Mouse (Mus musculus) intestine, postnatal 0 days (tissue): Measurements from ENCODE around the gene Dgcr2. TPM values are rescaled to one million over a fixed set of nuclear protein-coding genes. Genes with fewer than 3 reads are reported as not detected.
A peak's percentile ranks its signal among the peaks of the same experiment; 100 is the strongest.

Experiments
- ATAC-seq: fragments of 200-750 bp; cut with Nextera tagmentation; 2 replicates; pipeline ENCODE4 v1.8.0; 2017; ENCODE audit warnings: mild to moderate bottlenecking, moderate TSS enrichment, moderate library complexity
- H3K27ac ChIP-seq: fragments of 300-500 bp; sonication (generic); 2 replicates; pipeline ENCODE4 v1.5.1; 2014; ENCODE audit warnings: mild to moderate bottlenecking, low read depth, low read length, moderate library complexity
- H3K27me3 ChIP-seq: fragments of 300-500 bp; sonication (generic); replicated peaks from 2 replicates; pipeline ENCODE4 v1.6.1; 2014; ENCODE audit warnings: low read length, mixed read lengths; ENCODE audit not compliant: control insufficient read depth, insufficient read depth
- H3K36me3 ChIP-seq: fragments of 300-500 bp; sonication (generic); 2 replicates; pipeline ENCODE4 v1.6.1; 2014; ENCODE audit warnings: mild to moderate bottlenecking, moderate library complexity; ENCODE audit not compliant: control insufficient read depth, insufficient read depth
- H3K4me1 ChIP-seq: fragments of 300-500 bp; sonication (generic); replicated peaks from 2 replicates; pipeline ENCODE4 v1.6.1; 2014; ENCODE audit warnings: antibody characterized with exemption, low read length, mixed read lengths; ENCODE audit not compliant: control insufficient read depth, insufficient read depth
- H3K4me2 ChIP-seq: fragments of 300-500 bp; sonication (generic); replicated peaks from 2 replicates; pipeline ENCODE4 v1.6.1; 2014; ENCODE audit warnings: low read depth, mild to moderate bottlenecking, moderate library complexity
- H3K4me3 ChIP-seq: fragments of 300-500 bp; sonication (generic); 2 replicates; pipeline ENCODE4 v1.5.1; 2014; ENCODE audit warnings: low read depth, low read length
- H3K9ac ChIP-seq: fragments of 300-500 bp; sonication (generic); 2 replicates; pipeline ENCODE4 v1.6.1; 2014; ENCODE audit warnings: mild to moderate bottlenecking, low read depth, low read length
- H3K9me3 ChIP-seq: fragments of 300-500 bp; sonication (generic); 2 replicates; pipeline ENCODE4 v1.6.1; 2016; ENCODE audit warnings: mixed run types; ENCODE audit not compliant: control insufficient read depth
- CTCF ChIP-seq: sonication (generic); IDR thresholded peaks from 2 replicates; pipeline ENCODE4 v1.5.1; 2016; ENCODE audit warnings: low read depth, mild to moderate bottlenecking, control low read depth, antibody characterized with exemption, moderate library complexity
- WGBS: fragments of 180-500 bp; shearing (Covaris S2); extraction: QIAGEN DNeasy Blood & Tissue Kit; methylation state at CpG from one replicate; pipeline ENCODE4 v1.1.7; 2014; 5-methylcytosine and 5-hydroxymethylcytosine counted together
- polyA plus RNA-seq: library from polyadenylated mRNA; unstranded; fragments of >200 nt; fragmentation: Nextera tagmentation; extraction: Ambion mirVana; gene quantifications from 2 replicates; pipeline ENCODE4 v1.2.1, GENCODE M21; 2015

Gene Dgcr2
- polyA plus RNA-seq, 1 experiment from 2014 or later: 35.3 TPM

DNA sequence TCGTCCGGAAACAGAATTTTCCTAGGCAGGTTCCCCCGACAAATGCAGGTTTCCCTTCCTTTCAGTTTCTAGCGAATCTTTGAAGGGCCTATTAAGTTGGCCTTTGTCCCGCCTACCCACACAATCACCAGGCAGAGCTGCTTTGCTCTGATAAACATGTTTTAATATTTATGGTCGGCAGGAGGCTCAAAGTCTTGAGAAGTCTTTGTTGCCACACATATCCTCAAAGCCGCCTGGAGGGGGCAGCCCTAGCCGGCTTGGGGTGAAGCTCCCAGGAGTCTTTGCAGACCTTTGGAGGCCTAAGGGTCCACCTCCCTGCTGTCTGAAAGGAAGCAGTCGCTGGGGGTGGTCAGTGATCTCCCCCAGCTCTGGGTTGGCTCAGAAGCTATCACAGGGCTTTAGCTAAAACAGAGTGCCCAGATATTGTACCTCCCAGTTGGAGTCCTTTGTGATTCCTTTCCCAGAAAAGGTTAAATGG is 30.3 kb upstream of the Dgcr2 start:
- Histone ChIP-seq H3K27me3 (peaks cover 3% of the 10 kb centered on the region; the same call in 1 of the 2 replicates), H3K4me1 (0 out of 2 replicates have a peak, but pooled peaks cover 4% of the 10 kb centered on the region), H3K9ac (peak overlapping the region; percentile 76), H3K4me3 (peak overlapping the region; percentile 86), H3K4me2 (peak overlapping the region; percentile 97), H3K9me3 (no peaks in the 10 kb centered on the region), H3K27ac (peak overlapping the region; percentile 98), H3K36me3 (peaks cover 17% of the 10 kb centered on the region; the same call in 1 of the 2 replicates)
- peak; percentile 83 for TF ChIP-seq CTCF
- WGBS: under 1% methylated on average over 9 of the region's 9 CpGs
- peak; percentile 82 for ATAC-seq

DNA sequence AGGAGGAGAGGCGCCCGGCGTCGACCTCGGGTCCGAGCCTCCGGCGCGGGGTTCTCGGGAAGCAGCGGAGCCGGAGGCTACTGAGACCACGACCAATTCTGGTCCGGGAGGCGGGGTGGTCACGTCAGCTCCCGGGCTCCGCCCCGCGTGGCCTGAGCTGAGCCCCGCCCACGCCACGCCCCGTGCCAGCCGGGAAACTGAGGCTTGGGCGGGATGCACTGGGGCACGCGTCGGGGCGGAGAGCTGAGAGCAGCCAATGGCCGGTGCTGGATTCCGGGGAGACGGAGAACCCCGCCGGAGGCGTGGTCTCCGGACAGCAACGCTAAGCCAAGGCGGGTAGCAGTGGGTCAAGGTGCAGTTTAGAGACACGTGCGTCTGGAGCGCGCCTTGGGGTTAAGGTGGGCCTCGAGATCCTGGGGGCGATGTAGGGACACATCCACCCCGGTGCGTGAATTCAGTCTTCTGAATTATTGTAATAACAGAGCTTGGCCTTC is 29.8 kb upstream of the Dgcr2 start, which contains the start of gene Slc25a1:
TSS of gene Slc25a1 (minus strand) at position 133 of the 494 bp plus-strand sequence.
- peak; percentile 86 for ATAC-seq

DNA sequence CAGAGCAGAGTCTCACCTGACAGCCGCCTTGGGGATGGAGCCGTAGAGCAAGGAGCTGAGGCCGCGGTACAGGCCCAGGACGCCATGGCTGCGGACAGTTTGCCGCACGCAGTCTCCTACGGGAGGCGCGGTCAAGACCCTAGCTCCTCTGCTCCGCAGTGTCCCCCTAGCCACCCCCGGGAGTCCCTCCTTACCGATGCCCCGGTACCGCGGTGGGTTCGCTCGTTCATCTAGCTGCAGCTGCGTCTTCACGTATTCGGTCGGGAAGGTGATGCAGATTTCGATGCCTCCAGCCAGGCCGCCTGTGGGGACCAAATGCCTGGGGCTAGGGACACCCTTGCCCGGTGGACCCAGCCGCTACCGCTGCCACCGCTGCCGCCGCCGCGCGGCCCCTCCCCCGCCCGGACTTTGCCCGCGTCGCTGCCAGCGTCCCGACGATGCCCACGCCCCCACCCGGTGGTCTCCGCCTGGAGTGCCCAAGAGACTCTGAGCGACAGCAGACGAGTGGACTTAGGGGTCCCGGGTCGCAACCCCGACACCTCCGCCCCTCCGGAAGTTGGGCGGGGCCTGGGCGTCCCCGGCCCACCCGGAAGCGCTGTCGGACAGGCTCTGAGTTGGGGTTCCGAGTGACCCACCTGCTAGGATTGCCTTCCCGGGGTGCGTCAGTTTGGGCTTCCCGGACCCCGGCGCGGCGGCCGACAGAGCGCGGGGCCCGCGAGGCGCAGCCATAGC is 29.2 kb upstream of the Dgcr2 start:
- H3K4me1 ChIP-seq: 0 out of 2 replicates have a peak, but pooled peaks cover 4% of the 10 kb centered on the region
- peak overlapping the region; percentile 97 for H3K4me2 ChIP-seq
- peaks cover 3% of the 10 kb centered on the region; the same call in 1 of the 2 replicates for H3K27me3 ChIP-seq
- ATAC-seq: peak; percentile 12
- H3K9ac ChIP-seq: peak overlapping the region; percentile 76
- whole genome bisulfite sequencing: under 1% methylated on average over 72 of the region's 72 CpGs
- no peaks in the 10 kb centered on the region for H3K9me3 ChIP-seq
- no peak for TF ChIP-seq CTCF
- peak overlapping the region; percentile 86 for H3K4me3 ChIP-seq
- H3K27ac ChIP-seq: peak overlapping the region; percentile 98
- peaks cover 17% of the 10 kb centered on the region; the same call in 1 of the 2 replicates for H3K36me3 ChIP-seq

More for the DNA sequence above, 29.8 kb upstream of the Dgcr2 start, which contains the start of gene Slc25a1:
- 0 out of 2 replicates have a peak, but pooled peaks cover 4% of the 10 kb centered on the region for H3K4me1 ChIP-seq
- peak within 1 kb of the TSS; percentile 76 for H3K9ac ChIP-seq
- no peak for TF ChIP-seq CTCF
- H3K4me3 ChIP-seq: peak within 1 kb of the TSS; percentile 86
- H3K27me3 ChIP-seq: peaks cover 3% of the 10 kb centered on the region; the same call in 1 of the 2 replicates
- H3K27ac ChIP-seq: peak within 1 kb of the TSS; percentile 98
- no peaks in the 10 kb centered on the region for H3K9me3 ChIP-seq
- WGBS: under 1% methylated on average over 47 of the region's 47 CpGs
- H3K4me2 ChIP-seq: peak within 1 kb of the TSS; percentile 97
- H3K36me3 ChIP-seq: peaks cover 17% of the 10 kb centered on the region; the same call in 1 of the 2 replicates

DNA sequence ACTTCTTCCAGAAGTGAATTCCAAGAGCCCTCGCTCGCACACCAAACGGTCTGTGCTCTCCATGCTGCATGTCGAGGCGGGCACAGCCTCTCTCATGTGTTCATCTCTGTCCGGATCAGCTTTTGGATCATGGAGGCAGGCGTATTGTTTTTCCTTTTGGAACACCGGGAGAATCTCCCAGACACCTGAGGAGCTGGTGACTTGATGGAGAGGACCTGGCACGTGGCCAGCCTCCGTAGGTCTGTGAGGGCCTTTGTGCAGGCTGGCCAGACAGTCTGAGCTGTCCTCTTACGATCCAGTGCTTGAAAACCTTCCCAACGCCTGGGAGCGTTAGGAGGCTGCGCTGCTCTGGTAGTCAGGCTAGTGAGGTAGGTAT is 23.8 kb upstream of the Dgcr2 start:
- H3K9me3 ChIP-seq: no peaks in the 10 kb centered on the region
- WGBS: under 1% methylated on average over 14 of the region's 14 CpGs
- peaks cover 12% of the 10 kb centered on the region for H3K27me3 ChIP-seq
- peak; percentile 13 for ATAC-seq
- peaks cover 17% of the 10 kb centered on the region; the same call in 1 of the 2 replicates for H3K36me3 ChIP-seq
- H3K4me1 ChIP-seq: peaks cover 11% of the 10 kb centered on the region
- peak overlapping the region; percentile 74 for H3K9ac ChIP-seq
- H3K4me3 ChIP-seq: peak overlapping the region; percentile 63
- H3K4me2 ChIP-seq: peak overlapping the region; percentile 75
- peak overlapping the region; percentile 80 for H3K27ac ChIP-seq
- TF ChIP-seq CTCF: no peak

DNA sequence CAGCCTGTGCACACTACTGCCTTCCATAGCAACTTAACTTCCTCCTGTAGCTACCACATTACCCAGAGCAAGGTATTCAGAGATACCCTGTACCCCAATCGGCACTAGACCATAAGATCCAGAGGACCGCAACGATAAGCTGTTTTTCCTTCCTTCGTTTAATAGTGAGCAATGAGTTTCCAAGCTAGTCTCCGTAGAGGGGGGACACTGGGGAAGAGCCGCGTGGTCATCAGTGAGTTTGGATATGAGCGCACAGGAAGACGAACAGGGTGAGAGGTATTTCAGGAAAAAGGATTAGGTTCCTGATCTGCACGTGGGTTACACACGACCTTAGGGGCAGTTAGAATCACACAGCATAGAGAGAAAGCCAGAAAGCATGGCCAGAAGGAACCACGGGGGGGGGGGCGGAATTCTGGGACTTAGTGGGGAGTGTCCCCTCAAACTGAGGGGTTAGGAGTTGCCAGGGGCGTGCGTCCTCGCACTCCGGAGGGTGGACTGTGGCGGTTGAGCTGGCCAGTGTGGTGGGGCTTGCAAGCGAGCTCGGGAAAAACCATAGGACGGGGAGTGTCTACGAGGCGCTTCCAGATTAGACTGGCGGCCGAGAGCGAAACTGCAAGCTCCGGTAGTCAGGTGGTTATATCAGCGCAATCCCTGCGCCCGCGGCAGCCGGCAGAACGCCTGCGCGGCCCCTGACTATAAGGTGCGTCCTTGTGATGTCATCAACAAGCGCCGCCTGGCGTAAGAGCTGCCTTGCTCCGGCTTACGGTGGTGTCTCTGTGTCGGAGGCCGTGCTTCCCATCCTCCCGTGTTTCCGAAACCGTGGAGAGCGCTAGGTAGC is 23.2 kb upstream of the Dgcr2 start:
- Histone ChIP-seq H3K9ac (peak overlapping the region; percentile 74), H3K4me1 (peaks cover 7% of the 10 kb centered on the region), H3K27me3 (peaks cover 18% of the 10 kb centered on the region), H3K4me2 (peak overlapping the region; percentile 75), H3K27ac (peak overlapping the region; percentile 80), H3K36me3 (peaks cover 16% of the 10 kb centered on the region; the same call in 1 of the 2 replicates), H3K4me3 (peak overlapping the region; percentile 63), H3K9me3 (no peaks in the 10 kb centered on the region)
- 1% methylated on average over 46 of the region's 47 CpGs for WGBS
- peak; percentile 91 for ATAC-seq
- peak; percentile 73 for TF ChIP-seq CTCF
